Mouse (Mus musculus) layer of hippocampus, adult 11-12 months (tissue): ENCODE measurements around the gene Tmem240.
"Not testable (repeated sequence)": the region's sequence is repeated elsewhere in the genome, so short reads cannot be mapped to it uniquely, and the experiment has no call there.

Experiments used
- DNase-seq: peaks from one replicate; pipeline ENCODE4 v3.0.0; 2022; ENCODE audit warnings: low spot score

Gene Tmem240

DNA sequence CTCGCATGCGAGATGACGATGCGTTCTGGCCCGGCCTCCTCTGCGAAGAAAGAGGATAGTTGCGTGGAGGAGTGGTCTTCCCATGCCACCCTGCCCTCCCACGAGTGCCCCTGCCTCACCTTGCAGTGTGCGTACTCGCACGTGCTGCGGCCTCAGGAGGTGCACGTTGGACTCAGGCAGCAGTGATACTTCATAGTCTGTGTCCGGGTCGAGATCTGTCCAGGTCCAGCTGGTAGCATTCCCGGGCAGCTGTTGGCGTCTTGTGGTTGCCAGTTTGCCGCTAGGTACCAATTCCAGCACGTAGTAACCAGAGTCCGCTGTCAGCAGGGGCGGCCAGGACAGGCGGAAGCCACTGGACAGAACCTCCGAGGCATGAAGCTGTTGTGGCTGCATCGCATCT lies 36.0 kb downstream of the Tmem240 start:
- no peak for DNase-seq

DNA sequence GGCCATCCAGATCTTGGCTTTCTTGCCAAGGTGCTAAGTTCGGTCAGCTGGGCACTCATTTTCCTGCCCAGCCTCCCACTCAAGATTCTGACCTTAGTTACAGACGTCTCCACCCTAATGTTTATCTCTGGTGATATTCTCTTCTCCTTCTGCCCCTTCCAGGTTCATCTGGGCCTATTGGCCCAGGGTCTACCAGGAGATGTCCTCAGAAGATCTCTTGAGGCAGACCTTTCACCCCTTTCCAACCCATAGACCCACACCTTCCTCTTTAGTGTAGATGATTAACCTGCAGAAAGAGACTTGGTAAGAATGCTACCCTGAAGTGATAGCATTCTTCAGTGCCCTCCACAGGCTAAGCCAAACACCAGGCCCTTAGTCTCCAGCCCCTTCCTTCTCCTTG lies 37.1 kb downstream of the Tmem240 start:
- DNase-seq: peak; percentile 2

DNA sequence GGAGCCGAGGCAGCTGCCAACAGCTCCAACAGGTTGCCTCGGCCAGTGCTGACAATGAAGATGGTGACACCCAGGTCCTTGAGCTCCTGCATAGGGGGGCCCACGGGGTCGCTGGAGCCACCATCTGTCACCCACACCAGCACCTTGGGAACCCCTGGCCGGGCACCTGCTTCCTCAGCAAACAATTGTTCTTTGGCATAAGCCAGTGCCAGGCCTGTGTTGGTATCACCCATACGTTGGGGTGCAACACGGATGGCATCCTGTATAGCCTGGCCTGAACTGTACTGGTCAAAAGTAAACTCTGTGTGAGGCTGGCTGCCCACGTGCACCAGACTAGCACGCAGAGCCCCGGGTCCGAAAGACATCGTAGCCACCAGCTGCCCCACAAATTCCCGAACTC lies 38.2 kb downstream of the Tmem240 start:
- DNase-seq: no peak

DNA sequence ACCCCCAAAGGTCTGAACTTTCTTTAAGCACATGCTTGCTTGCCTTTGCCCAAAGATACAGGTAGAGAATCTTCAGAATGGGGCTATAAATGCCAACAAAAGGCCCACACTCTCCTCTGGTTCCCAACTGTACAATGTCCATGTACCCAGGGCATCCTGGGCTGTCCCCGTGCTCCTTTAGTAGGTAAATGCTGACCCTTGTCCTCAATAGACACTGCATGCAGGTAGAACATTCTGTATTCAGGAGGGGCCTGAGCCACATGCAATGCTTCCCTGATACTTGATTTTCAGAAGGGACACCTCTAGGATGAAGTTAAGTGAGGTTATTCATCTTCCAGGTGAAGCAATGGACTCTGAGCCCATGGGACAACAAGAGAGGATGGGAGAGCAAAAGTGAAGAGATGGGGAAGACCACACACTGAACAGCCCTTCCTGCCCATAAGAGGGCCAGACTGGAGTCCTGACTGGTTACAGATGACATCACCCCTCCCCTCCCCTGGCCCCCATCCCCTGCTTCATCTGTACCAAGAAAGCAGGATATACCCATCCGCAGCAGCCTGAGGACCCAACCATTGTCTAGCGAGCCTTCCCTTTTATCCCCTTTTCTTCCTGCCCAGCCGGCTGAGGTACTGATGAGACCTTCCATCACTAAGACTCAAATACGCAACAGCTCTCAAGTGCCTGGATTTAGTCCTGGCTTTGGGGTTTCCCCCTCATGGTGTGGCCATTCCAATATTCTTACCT lies 38.9 kb downstream of the Tmem240 start:
- DNase-seq: no peak

DNA sequence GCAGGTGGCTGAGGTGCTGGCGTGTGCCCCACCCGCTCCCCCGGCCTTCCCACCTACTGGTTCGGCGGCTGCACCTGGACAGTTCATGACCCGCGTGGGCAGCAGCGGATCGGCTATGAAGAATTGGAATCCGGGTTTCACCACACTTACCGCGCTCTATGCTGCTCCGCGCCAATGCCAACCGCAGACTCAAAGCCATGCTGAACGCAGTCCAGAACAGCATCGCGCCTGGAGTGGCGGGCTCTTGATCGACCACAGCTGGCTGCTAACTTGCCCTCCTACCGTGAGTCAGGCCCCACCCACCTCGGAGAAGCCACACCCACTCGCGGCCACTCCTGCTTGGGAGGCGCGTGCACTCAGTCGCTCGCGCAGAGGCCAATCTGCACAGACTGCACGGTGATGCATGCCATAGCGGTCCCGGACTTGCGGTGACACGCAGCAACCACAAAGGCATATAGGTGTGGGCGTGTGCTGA lies 39.7 kb downstream of the Tmem240 start, which contains the start of gene Vwa1:
Vwa1 (minus strand) TSS at position 419 of the 475 bp plus-strand sequence.
- peak; percentile 88 for DNase-seq

DNA sequence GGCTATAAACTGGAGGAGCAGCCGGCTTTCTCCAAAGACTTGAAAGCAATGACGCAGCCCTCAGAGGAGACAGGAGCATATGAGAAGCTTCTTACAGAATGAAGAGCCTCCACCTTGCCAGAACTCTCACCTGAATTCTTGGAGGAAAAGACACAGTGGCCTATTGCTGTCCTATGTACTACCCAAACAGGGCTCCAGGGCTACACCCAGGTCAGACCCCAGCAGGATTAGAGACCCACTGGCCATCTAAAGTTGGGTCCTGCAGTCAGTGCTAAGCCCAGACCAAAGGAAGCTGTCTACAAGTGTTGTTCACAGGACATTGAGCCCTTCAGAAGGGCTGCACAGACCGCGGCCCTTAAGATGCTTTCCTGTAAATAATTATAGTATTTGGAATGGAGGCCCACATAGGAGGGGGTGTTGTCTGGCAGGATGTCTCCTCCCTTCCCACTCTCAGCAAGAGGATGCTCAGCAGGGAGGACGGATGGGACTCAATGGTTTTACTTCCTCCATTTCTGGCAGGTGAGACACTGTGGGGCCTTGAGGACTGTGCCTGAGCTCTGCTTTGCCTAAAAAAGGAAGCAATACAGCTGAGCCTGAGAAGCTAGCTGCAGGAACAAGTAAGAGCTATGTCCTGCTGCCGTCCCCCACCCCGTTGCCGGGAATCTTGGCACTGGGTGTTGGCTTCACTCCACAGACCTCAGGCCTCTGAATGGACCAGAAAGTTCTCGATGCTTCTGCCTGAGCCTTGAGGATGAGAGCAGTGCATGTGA lies 40.6 kb downstream of the Tmem240 start:
- DNase-seq: no peak

DNA sequence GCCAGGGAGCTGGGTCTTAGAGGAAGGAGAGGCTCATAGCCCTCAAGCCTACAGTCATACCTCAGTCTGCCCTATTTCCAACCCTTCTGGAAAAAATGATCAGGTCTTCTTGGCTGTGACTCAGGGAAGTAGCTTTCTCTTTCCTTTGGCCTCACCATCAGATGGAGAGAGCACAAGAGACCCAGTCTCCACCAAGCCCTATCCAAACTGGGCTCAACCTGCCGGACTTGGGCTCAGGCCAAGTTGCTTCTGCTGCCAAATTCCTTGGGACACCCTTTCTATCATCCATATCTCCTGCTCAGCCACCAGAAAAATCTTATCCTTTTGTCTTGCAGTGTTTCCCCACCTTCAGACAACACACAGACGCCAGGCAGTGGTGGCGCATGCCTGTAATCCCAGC lies 41.3 kb downstream of the Tmem240 start:
- DNase-seq: no peak

DNA sequence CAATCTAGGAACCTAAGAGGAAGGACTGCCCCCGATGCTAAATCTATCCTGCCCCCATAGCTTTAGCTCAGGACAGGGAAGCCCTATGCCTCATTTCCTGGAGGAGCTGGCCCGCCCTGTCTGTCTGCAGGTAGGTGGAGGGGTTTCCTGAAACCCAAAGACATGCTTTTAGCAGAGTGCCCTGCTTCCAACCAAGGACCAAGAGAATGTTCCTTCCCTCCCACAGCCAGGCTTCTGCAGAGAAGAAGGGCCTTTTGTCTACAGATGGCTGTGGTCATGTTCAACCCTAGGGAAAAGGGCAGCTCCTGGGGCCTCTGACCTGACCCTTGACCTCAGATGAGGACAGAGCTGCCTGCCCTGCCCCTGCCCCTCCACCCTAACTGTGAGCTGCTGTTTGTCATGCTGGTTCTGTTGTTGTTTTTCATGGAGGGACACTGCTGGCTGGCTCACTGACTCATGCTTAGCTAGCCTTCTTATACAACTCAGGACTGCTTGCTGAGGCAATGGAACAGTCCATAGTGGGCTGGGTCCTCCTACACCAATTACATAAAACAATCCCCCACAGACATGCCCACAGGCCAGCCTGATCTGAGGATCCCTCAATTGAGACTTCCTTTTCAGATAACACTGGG lies 42.2 kb downstream of the Tmem240 start:
- no peak for DNase-seq

DNA sequence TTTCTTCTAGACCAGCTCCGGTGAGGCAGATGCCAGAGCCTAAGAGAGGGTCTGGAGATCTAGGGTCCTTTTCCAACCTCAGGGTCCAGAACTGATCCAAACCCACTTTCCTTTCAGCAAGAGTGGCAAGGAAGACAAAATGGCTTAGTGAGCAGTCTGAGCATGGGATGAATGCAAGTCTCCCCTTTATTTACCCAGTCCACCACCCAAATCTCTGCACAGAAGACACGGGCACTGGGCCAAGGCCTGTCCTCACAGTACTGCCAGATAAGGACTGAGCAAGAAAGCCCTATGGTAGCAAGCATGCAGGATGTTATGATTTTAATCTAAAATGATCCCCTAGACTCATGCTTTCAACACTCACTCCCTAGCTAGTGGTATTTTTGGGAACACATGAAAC lies 43.2 kb downstream of the Tmem240 start:
- DNase-seq: no peak

DNA sequence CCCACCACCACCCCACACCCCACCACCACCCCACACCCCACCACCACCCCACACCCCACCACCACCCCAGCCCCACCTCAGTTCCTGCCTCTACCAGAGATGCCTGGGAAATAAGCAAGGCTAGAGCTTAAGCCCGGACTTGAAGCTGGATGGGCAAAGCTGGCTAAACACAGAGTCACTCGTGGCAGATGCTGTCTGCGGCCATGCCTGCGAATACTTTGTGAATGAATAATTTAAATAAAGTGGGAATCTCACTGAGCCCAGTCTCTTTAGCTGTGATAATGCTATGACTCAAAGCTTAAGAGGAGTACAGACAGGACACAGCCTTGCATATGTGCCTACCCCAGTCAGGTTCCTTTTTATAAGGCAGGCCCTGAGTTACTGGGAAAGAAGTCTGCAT lies 44.9 kb downstream of the Tmem240 start:
- DNase-seq: no peak

DNA sequence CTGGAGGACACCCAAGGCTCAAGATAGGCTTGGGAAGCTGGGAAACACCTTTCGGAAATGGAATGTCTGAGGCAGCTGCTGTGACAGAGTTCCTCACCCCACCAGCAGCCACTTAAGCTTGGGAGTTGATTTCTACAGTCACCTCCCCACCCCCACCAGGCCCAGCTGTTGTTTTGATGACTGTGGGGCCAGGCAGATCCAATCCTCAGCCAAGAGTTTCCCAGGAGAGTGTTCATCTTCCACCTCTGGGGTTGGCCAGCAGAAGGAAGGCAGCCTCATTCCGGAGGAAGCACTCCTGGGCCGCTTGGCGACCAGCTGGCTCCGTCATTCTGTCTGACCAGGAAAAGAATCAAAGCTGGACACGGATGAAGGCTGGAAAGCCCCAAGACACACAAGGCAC lies 46.3 kb downstream of the Tmem240 start:
- no peak for DNase-seq

DNA sequence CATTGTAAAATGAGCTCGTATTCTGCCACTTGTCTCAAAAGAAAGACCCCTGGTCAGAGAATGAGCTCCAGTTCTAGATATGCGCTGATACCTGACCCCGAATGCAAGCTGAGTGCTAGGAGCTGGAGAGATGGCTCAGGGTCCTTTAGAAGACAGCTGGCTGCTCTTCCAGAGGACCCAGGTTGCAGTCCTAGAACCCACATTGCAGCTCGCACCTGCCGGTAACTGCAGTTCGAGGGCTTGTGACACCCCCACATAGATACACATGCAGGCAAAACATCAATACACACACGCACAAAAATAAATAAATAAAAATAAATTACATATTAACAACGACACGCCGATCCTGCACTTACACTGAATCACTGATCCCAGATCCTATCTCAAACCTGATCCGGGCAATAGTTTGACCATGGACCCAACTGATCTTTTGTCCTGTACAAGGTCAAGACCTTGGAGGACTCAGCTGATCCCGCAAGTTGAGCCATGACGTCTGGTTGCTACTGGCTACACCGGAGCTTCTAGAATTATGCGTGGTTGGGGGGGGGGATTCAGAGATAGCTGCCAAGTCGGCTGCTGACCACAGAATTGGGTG lies 49.0 kb downstream of the Tmem240 start:
- DNase-seq: no peak

DNA sequence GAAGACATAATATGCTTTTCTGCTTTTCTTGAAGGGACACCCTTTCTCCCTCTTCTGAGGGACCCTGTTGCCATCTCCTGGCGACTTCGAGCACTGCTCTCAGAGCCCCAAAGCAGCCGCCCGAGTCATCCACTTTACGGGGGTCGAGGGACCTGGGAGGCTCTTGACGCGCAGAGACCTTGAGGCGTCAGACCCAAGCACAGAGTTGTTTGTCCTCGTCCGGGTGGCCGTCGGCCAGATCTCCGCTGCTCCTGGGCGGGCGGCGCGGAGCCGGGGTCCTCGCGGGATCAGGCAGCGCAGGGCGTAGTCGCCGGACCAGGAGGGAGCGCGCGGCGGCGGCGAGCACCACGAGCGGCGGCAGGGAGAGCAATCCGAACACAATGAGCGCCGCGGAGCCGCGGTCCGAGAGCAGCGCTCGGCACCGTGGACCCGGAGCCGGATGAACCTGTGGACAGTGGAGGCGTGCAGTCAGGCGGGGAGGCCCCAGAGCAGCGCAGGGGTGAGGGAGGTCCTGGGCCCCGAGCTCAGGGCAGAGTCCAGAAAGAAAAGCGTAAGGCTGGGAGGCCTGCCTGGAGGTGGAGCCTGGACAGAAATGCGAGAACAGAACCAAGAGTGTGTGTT lies 49.6 kb downstream of the Tmem240 start:
- DNase-seq: peak; percentile 72

DNA sequence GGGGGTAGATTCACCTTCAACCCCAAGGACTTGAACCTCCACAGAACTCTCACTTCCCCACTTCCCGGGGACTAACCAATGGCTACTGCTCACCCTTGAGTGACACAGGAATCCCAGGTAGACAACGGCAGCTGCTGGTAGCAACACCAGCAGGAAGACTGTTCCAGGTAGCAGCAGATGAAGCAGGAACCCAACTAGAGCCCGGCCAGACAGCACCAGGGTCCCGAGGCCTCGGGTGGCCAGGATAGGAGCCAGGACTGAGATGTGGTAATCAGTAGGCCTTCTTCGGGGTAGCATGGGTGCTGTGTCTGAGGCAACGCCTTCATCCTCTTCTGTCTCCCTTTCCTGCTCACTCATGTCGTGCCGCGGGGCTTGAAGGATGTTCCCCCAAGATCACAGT lies 50.6 kb downstream of the Tmem240 start:
- DNase-seq: no peak

DNA sequence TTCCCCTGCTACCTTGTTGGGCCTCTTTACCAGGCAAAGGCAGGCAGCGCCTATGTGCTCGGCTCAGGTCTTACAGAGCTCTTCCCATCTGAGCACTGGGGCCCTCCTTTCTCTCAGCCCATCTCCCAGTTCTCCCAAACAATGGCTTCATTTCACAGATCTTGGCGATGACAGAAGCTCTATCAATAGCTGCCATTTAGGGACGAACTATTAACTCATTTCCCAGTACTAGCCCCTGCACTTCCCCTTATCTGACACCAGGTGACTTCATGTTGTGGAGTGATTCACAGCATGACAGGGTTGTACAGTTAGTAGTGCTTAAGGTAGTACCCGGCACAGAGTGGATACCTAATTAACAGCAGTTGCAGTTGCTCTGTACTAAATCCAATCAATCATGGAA lies 51.2 kb downstream of the Tmem240 start, which contains the start of gene Tmem88b:
Tmem88b (minus strand) TSS at position 56 of the 400 bp plus-strand sequence.
- no peak for DNase-seq

DNA sequence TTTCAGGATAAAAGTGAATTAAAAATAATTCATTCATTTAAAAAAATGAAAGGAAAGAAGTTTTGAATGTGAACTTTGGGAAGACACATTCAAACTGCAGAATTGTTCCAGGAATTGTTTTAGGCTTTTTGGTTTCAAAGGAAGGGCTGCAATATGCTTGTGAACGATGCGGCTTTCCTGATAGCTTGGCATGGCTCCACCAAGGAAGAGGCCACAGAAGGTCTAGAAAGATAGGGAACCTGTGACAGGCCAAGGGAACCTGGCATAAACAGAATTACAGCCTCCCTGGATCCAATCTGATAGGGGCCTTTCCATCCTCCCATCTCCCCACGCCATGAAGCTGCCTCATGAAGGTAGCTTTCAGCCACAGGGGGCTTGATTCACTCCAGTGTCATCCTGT lies 53.7 kb downstream of the Tmem240 start:
- no peak for DNase-seq

DNA sequence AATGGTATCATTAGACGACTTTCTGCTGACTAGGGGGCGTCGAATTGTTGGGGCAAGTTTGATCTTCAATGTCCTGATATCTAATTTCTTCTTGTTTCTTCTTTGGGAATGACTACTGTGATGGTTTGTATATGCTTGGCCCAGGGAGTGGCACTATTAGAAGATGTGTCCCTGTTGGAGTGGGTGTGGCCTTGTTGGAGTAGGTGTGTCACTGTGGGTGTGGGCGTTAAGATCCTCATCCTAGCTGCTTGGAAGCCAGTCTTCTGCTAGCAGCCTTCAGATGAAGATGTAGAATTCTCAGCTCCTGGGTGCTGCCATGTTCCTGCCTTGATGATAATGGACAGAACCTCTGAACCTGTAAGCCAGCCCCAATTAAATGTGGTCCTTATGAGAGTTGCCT lies 54.2 kb downstream of the Tmem240 start:
- DNase-seq: not testable (repeated sequence)

DNA sequence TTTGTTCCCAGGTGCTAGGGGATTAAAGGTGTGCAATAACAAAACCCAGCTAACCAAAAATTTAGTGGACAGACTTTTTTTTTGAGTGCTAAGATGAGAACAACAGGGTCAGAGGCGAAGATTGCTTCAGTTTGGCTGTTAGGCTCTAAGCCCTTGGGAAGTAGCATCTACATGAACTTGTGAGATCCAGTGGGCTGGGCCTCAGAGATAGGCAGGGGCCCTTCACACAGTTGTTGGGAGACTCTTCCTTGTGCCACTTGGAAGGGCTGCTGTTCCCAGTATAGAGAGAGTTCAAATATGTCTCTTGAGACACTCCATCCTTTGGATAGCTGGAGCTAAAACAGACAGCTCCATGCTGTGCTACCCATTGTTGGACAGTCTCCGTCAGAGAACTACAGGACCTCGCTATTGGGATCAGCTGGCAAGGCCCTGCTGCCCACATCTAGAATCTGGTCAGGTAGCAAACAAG lies 55.5 kb downstream of the Tmem240 start, which contains the start of gene Ankrd65:
Ankrd65 (plus strand) TSS at position 419 of the 469 bp plus-strand sequence.
- no peak for DNase-seq
